Mouse (Mus musculus) myocyte (in vitro differentiated cells): Measurements from ENCODE around the gene Sco2.

Source experiments
- E2F4 ChIP-seq: IDR thresholded peaks from one replicate; pipeline ENCODE4 v1.6.1; 2011; ENCODE audit warnings: mild to moderate bottlenecking, control low read depth, moderate library complexity; ENCODE audit not compliant: insufficient read depth
- MAX ChIP-seq: IDR thresholded peaks from one replicate; pipeline ENCODE4 v1.6.1; 2011; ENCODE audit warnings: low read depth, mild to moderate bottlenecking, control low read depth
- MYOG ChIP-seq, 3 experiments: IDR thresholded peaks; one replicate each; pipeline ENCODE4 v1.6.1; 2011; ENCODE audit warnings: control low read depth in 2 of 3, low read depth in 2 of 3, mild to moderate bottlenecking in 2 of 3; ENCODE audit not compliant: insufficient read length in 2 of 3, control insufficient read depth in 1 of 3, insufficient read depth in 1 of 3
- POLR2A ChIP-seq: IDR thresholded peaks from one replicate; pipeline ENCODE4 v1.6.1; 2011; ENCODE audit warnings: low read depth, mild to moderate bottlenecking, control low read depth, moderate library complexity; ENCODE audit not compliant: insufficient read length
- REST ChIP-seq: IDR thresholded peaks from one replicate; pipeline ENCODE4 v1.6.1; 2011; ENCODE audit warnings: mild to moderate bottlenecking, control low read depth, moderate library complexity; ENCODE audit not compliant: insufficient read depth, insufficient read length
- TCF12 ChIP-seq: IDR thresholded peaks from one replicate; pipeline ENCODE4 v1.6.1; 2011; ENCODE audit warnings: mild to moderate bottlenecking, control low read depth; ENCODE audit not compliant: poor library complexity, insufficient read depth, severe bottlenecking
- USF1 ChIP-seq: IDR thresholded peaks from one replicate; pipeline ENCODE4 v1.6.1; 2011; ENCODE audit warnings: low read depth, mild to moderate bottlenecking, control low read depth, moderate library complexity

DNA sequence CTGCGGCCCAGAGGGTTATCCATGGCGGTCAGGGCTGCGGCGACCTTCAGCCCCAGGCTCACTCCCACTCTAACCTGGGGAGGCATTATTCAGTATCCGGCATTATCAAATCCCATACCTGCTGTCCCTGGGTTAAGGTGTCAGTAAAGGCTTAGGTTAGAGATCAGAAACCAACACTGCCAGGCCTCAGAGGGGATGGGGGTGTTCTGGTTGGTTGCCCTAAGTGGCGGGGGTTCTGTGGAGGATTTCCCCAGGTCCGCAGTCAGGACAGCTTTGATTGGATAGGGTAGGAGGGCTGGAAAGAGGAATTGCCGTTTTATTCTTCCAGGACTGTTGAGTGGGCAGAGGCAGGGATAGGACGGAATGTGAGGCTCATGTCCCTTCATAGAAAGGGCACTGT, 694 bp upstream of the Sco2 start:
- TF ChIP-seq REST (no peak), MAX (no peak), POLR2A (no peak), TCF12 (no peak), E2F4 (no peak), MYOG (IDR thresholded peaks at IDR 0.05; ENCODE audit: control insufficient read depth in 1 of 3, insufficient read depth in 1 of 3, insufficient read length in 2 of 3, low read depth in 2 of 3) (no peak), USF1 (no peak)
